Mouse (Mus musculus): ENCODE results near the gene Hils1. TPM values are rescaled to one million over a fixed set of nuclear protein-coding genes. Genes with fewer than 3 reads are reported as not detected.

Hils1 gene
- polyA plus RNA-seq, 1 experiment from 2014 or later = not detected

- 75% methylated on average over 8 of the region's 8 CpGs for WGBS
- DNase-seq (ENCODE audit: low spot score, missing footprints) (no peak), ATAC-seq (ENCODE audit: low FRiP score) (no peak)
- no peak overlapping the region for H3K4me2 ChIP-seq
- no peak overlapping the region for H3K4me3 ChIP-seq (ENCODE audit: low read depth, low read length)
- no peaks in the 10 kb centered on the region for H3K36me3 ChIP-seq (ENCODE audit: control insufficient read depth, insufficient read depth, low read length)
- H3K9ac ChIP-seq (ENCODE audit: low read length) = no peak overlapping the region
- H3K27me3 ChIP-seq (ENCODE audit: control insufficient read depth, insufficient read depth, low read length) = peaks cover 17% of the 10 kb centered on the region
- peaks cover 9% of the 10 kb centered on the region for H3K4me1 ChIP-seq (ENCODE audit: control insufficient read depth, insufficient read depth, low read length)
- H3K27ac ChIP-seq (ENCODE audit: low read depth, low read length) = no peak overlapping the region
- no peaks in the 10 kb centered on the region for H3K9me3 ChIP-seq (ENCODE audit: control insufficient read depth, low read length)
Measured at GRCm38 (mm10) chr11:94941776-94942175, 25.6 kb upstream of the Hils1 start.

GRCm38 (mm10) chr11:94942282-94943023 lies 24.9 kb upstream of the Hils1 start:
- 56% methylated on average over 13 of the region's 13 CpGs for WGBS
- Histone ChIP-seq H3K9ac (ENCODE audit: low read length) (no peak overlapping the region; the same call in 1 of the 2 replicates), H3K27ac (ENCODE audit: low read depth, low read length) (no peak overlapping the region), H3K4me1 (ENCODE audit: control insufficient read depth, insufficient read depth, low read length) (peaks cover 5% of the 10 kb centered on the region), H3K4me2 (no peak overlapping the region), H3K27me3 (ENCODE audit: control insufficient read depth, insufficient read depth, low read length) (peaks cover 14% of the 10 kb centered on the region), H3K36me3 (ENCODE audit: control insufficient read depth, insufficient read depth, low read length) (no peaks in the 10 kb centered on the region), H3K4me3 (ENCODE audit: low read depth, low read length) (no peak overlapping the region), H3K9me3 (ENCODE audit: control insufficient read depth, low read length) (no peaks in the 10 kb centered on the region)
- DNase-seq (ENCODE audit: low spot score, missing footprints) = no peak
- ATAC-seq (ENCODE audit: low FRiP score) = no peak

- Histone ChIP-seq H3K27ac (ENCODE audit: low read depth, low read length) (no peak overlapping the region), H3K4me1 (ENCODE audit: control insufficient read depth, insufficient read depth, low read length) (no peaks in the 10 kb centered on the region), H3K27me3 (ENCODE audit: control insufficient read depth, insufficient read depth, low read length) (peaks cover 9% of the 10 kb centered on the region), H3K4me3 (ENCODE audit: low read depth, low read length) (no peak overlapping the region), H3K9me3 (ENCODE audit: control insufficient read depth, low read length) (no peaks in the 10 kb centered on the region), H3K9ac (ENCODE audit: low read length) (no peak overlapping the region; the same call in 1 of the 2 replicates), H3K36me3 (ENCODE audit: control insufficient read depth, insufficient read depth, low read length) (no peaks in the 10 kb centered on the region), H3K4me2 (no peak overlapping the region)
- ATAC-seq (ENCODE audit: low FRiP score) (no peak), DNase-seq (ENCODE audit: low spot score, missing footprints) (no peak)
- 80% methylated on average over 15 of the region's 15 CpGs for WGBS
Measured at GRCm38 (mm10) chr11:94943054-94943453, 24.3 kb upstream of the Hils1 start.

GRCm38 (mm10) chr11:94944295-94944694 lies 23.1 kb upstream of the Hils1 start:
- H3K9me3 ChIP-seq (ENCODE audit: control insufficient read depth, low read length) = no peaks in the 10 kb centered on the region
- H3K9ac ChIP-seq (ENCODE audit: low read length) = no peak overlapping the region
- H3K36me3 ChIP-seq (ENCODE audit: control insufficient read depth, insufficient read depth, low read length) = no peaks in the 10 kb centered on the region
- no peak overlapping the region for H3K4me2 ChIP-seq
- ATAC-seq (ENCODE audit: low FRiP score) = no peak
- DNase-seq (ENCODE audit: low spot score, missing footprints) = no peak
- WGBS = 19% methylated on average over 8 of the region's 8 CpGs
- H3K4me1 ChIP-seq (ENCODE audit: control insufficient read depth, insufficient read depth, low read length) = no peaks in the 10 kb centered on the region
- no peaks in the 10 kb centered on the region; the same call in 1 of the 2 replicates for H3K27me3 ChIP-seq (ENCODE audit: control insufficient read depth, insufficient read depth, low read length)
- no peak overlapping the region for H3K27ac ChIP-seq (ENCODE audit: low read depth, low read length)
- no peak overlapping the region for H3K4me3 ChIP-seq (ENCODE audit: low read depth, low read length)

GRCm38 (mm10) chr11:94945236-94945635 lies 22.2 kb upstream of the Hils1 start:
- Histone ChIP-seq H3K4me3 (ENCODE audit: low read depth, low read length) (no peak overlapping the region), H3K9ac (ENCODE audit: low read length) (no peak overlapping the region), H3K36me3 (ENCODE audit: control insufficient read depth, insufficient read depth, low read length) (no peaks in the 10 kb centered on the region), H3K4me1 (ENCODE audit: control insufficient read depth, insufficient read depth, low read length) (no peaks in the 10 kb centered on the region), H3K27ac (ENCODE audit: low read depth, low read length) (no peak overlapping the region), H3K27me3 (ENCODE audit: control insufficient read depth, insufficient read depth, low read length) (no peaks in the 10 kb centered on the region), H3K4me2 (no peak overlapping the region), H3K9me3 (ENCODE audit: control insufficient read depth, low read length) (no peaks in the 10 kb centered on the region)
- DNase-seq (ENCODE audit: low spot score, missing footprints) (no peak), ATAC-seq (ENCODE audit: low FRiP score) (no peak)
- 84% methylated on average over 12 of the region's 12 CpGs for WGBS

- H3K9ac ChIP-seq (ENCODE audit: low read length) = peak overlapping the region; percentile 36; the same call in 1 of the 2 replicates
- ATAC-seq (ENCODE audit: low FRiP score) (peak; percentile 52; the same call in 1 of the 2 replicates), DNase-seq (ENCODE audit: low spot score, missing footprints) (peak; percentile 86)
- no peak overlapping the region for H3K4me2 ChIP-seq
- H3K27ac ChIP-seq (ENCODE audit: low read depth, low read length) = no peak overlapping the region
- H3K4me1 ChIP-seq (ENCODE audit: control insufficient read depth, insufficient read depth, low read length) = peaks cover 7% of the 10 kb centered on the region
- WGBS = 5% methylated on average over 6 of the region's 6 CpGs
- H3K27me3 ChIP-seq (ENCODE audit: control insufficient read depth, insufficient read depth, low read length) = no peaks in the 10 kb centered on the region
- no peaks in the 10 kb centered on the region for H3K9me3 ChIP-seq (ENCODE audit: control insufficient read depth, low read length)
- H3K4me3 ChIP-seq (ENCODE audit: low read depth, low read length) = no peak overlapping the region
- H3K36me3 ChIP-seq (ENCODE audit: control insufficient read depth, insufficient read depth, low read length) = no peaks in the 10 kb centered on the region
Measured at GRCm38 (mm10) chr11:94952169-94952568, 15.2 kb upstream of the Hils1 start.

GRCm38 (mm10) chr11:94955103-94955502 lies 12.3 kb upstream of the Hils1 start:
- H3K9me3 ChIP-seq (ENCODE audit: control insufficient read depth, low read length) = no peaks in the 10 kb centered on the region
- H3K27ac ChIP-seq (ENCODE audit: low read depth, low read length) = no peak overlapping the region
- peaks cover 7% of the 10 kb centered on the region for H3K4me1 ChIP-seq (ENCODE audit: control insufficient read depth, insufficient read depth, low read length)
- no peak for DNase-seq (ENCODE audit: low spot score, missing footprints)
- no peak overlapping the region for H3K4me2 ChIP-seq
- H3K4me3 ChIP-seq (ENCODE audit: low read depth, low read length) = no peak overlapping the region
- WGBS = 84% methylated on average over 9 of the region's 9 CpGs
- ATAC-seq (ENCODE audit: low FRiP score) = no peak
- no peaks in the 10 kb centered on the region for H3K27me3 ChIP-seq (ENCODE audit: control insufficient read depth, insufficient read depth, low read length)
- H3K9ac ChIP-seq (ENCODE audit: low read length) = no peak overlapping the region
- no peaks in the 10 kb centered on the region for H3K36me3 ChIP-seq (ENCODE audit: control insufficient read depth, insufficient read depth, low read length)

- Histone ChIP-seq H3K36me3 (ENCODE audit: control insufficient read depth, insufficient read depth, low read length) (no peaks in the 10 kb centered on the region), H3K27me3 (ENCODE audit: control insufficient read depth, insufficient read depth, low read length) (no peaks in the 10 kb centered on the region), H3K4me2 (no peak overlapping the region), H3K4me1 (ENCODE audit: control insufficient read depth, insufficient read depth, low read length) (no peaks in the 10 kb centered on the region), H3K4me3 (ENCODE audit: low read depth, low read length) (no peak overlapping the region), H3K27ac (ENCODE audit: low read depth, low read length) (no peak overlapping the region), H3K9ac (ENCODE audit: low read length) (no peak overlapping the region), H3K9me3 (ENCODE audit: control insufficient read depth, low read length) (no peaks in the 10 kb centered on the region)
- 83% methylated on average over 9 of the region's 9 CpGs for WGBS
- no peak for ATAC-seq (ENCODE audit: low FRiP score)
- DNase-seq (ENCODE audit: low spot score, missing footprints) = no peak
Measured at GRCm38 (mm10) chr11:94957693-94958064, 9.7 kb upstream of the Hils1 start.

GRCm38 (mm10) chr11:94958065-94958858 lies 9.1 kb upstream of the Hils1 start:
- H3K9me3 ChIP-seq (ENCODE audit: control insufficient read depth, low read length) = no peaks in the 10 kb centered on the region
- ATAC-seq (ENCODE audit: low FRiP score) (0 out of 2 replicates have a peak, but pooled peaks have one; percentile 30), DNase-seq (ENCODE audit: low spot score, missing footprints) (no peak)
- no peaks in the 10 kb centered on the region for H3K27me3 ChIP-seq (ENCODE audit: control insufficient read depth, insufficient read depth, low read length)
- no peak overlapping the region for H3K4me2 ChIP-seq
- H3K4me1 ChIP-seq (ENCODE audit: control insufficient read depth, insufficient read depth, low read length) = no peaks in the 10 kb centered on the region
- 26% methylated on average over 8 of the region's 8 CpGs for WGBS
- no peak overlapping the region for H3K9ac ChIP-seq (ENCODE audit: low read length)
- no peak overlapping the region for H3K27ac ChIP-seq (ENCODE audit: low read depth, low read length)
- H3K4me3 ChIP-seq (ENCODE audit: low read depth, low read length) = no peak overlapping the region
- no peaks in the 10 kb centered on the region for H3K36me3 ChIP-seq (ENCODE audit: control insufficient read depth, insufficient read depth, low read length)
